ENCODE assay signal across 14 mouse cellular contexts in the genomic region with DNA sequence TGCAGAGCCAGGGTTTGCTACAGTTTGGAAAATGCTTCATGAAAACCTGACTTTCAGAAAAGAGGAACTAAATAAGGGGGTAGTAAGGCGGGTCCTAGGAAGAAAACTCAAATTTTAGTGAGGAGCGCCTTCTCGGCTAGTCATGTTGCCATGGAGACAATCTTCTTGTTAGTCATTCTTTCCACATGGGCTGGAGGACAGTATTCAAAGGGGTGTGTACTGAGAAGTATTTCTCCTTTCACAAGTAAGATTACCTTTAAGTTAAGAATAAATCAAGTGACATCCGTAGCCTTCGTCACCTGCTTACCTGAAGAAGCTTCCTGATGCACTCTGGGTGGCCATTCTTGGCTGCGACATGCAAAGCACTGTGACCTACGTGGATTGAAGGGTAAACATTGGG. TPM values are rescaled to one million over a fixed set of nuclear protein-coding genes. Genes with fewer than 3 reads are reported as not detected.
DNase-seq lines count a peak whose midpoint lies in the region; ATAC-seq lines count a peak whose summit lies in the region.
"Had no signal": no experiment of that assay in that cellular context is flagged by ENCODE, and none has a peak within 500 bp of the region (broad histone marks: within the 10 kb centered on the region; RNA-seq: fewer than 3 reads in every experiment).

No protein-coding gene starts in this region.

- DNase-seq in B cell, adult 2 months = peak; percentile 5 to 7
- DNase-seq in c-Kit-positive CD71-negative TER-119-negative erythroid progenitor cells, embryonic 14.5 days (ENCODE audit: low read depth) = peak; percentile 54
- DNase-seq in right cerebral cortex, postnatal 36 days (ENCODE audit: low spot score in 2 of 2) = no peak
- no peak for DNase-seq in gastrocnemius, postnatal 36 days
- DNase-seq in liver = no peak
- DNase-seq: cerebellum, adult 2 months had no signal

- H3K4me2 ChIP-seq in heart, embryonic 13.5 days = peak overlapping the region; percentile 24
- H3K4me2 ChIP-seq in heart, embryonic 11.5 days = no peak overlapping the region
- H3K4me2 ChIP-seq: neural tube, embryonic 12.5 days had no signal

- H3K36me3 ChIP-seq in heart, embryonic 13.5 days = peaks cover 7% of the 10 kb centered on the region
- H3K36me3 ChIP-seq in heart, embryonic 11.5 days (ENCODE audit: control insufficient read depth, insufficient read depth, low read length) = no peaks in the 10 kb centered on the region

- no peak for ATAC-seq in heart, embryonic 13.5 days (ENCODE audit: extremely low read depth, insufficient number of reproducible peaks, low FRiP score, low TSS enrichment)
- ATAC-seq in heart, embryonic 11.5 days (replicated peaks; ENCODE audit: insufficient number of reproducible peaks, low FRiP score, low TSS enrichment) = no peak
- peak; percentile 65 for ATAC-seq in inflammation-experienced regulatory T-cells, adult 6 months

- intact Hi-C loops in gastrocnemius, postnatal 36 days (cut with DNase I) = no loop called here

- H3K9ac ChIP-seq in heart, embryonic 13.5 days = no peak overlapping the region
- H3K9ac ChIP-seq in heart, embryonic 11.5 days (ENCODE audit: low read depth, low read length) = no peak overlapping the region
- H3K9ac ChIP-seq: liver, embryonic 14.5 days; neural tube, embryonic 12.5 days had no signal

- 58% methylated on average over 7 of the region's 7 CpGs for WGBS in heart, embryonic 13.5 days
- WGBS in heart, embryonic 11.5 days (ENCODE audit: insufficient replicate concordance) = 65% methylated on average over 7 of the region's 7 CpGs

- H3K4me3 ChIP-seq in heart, embryonic 13.5 days = no peak overlapping the region
- no peak overlapping the region for H3K4me3 ChIP-seq in heart, embryonic 11.5 days (ENCODE audit: low read depth, low read length)
- H3K4me3 ChIP-seq: neural tube, embryonic 12.5 days had no signal

- no peaks in the 10 kb centered on the region for H3K27me3 ChIP-seq in heart, embryonic 13.5 days (replicated peaks)
- no peaks in the 10 kb centered on the region for H3K27me3 ChIP-seq in heart, embryonic 11.5 days (ENCODE audit: control insufficient read depth, insufficient read depth, low read length)
- H3K27me3 ChIP-seq: neural tube, embryonic 12.5 days had no signal

- peaks cover 24% of the 10 kb centered on the region for H3K4me1 ChIP-seq in heart, embryonic 13.5 days
- 0 out of 2 replicates have a peak, but pooled peaks cover 6% of the 10 kb centered on the region for H3K4me1 ChIP-seq in heart, embryonic 11.5 days (ENCODE audit: control insufficient read depth, insufficient read depth, low read length)

- peaks cover 8% of the 10 kb centered on the region; the same call in 1 of the 2 replicates for H3K9me3 ChIP-seq in heart, embryonic 13.5 days
- H3K9me3 ChIP-seq in heart, embryonic 11.5 days (replicated peaks; ENCODE audit: control insufficient read depth, low read length) = 0 out of 2 replicates have a peak, but pooled peaks cover 3% of the 10 kb centered on the region

- no peak overlapping the region for H3K27ac ChIP-seq in heart, embryonic 13.5 days (replicated peaks)
- H3K27ac ChIP-seq in heart, embryonic 11.5 days (ENCODE audit: low read depth, low read length) = no peak overlapping the region
- H3K27ac ChIP-seq: liver, embryonic 14.5 days; neural tube, embryonic 12.5 days had no signal

RNA-seq across cellular contexts. Expression of gene Ttc23l, which starts 40.9 kb away (rescaled TPM):
- polyA plus RNA-seq in heart, embryonic 13.5 days (2015; fragmentation: Nextera tagmentation; extraction: Ambion mirVana) = not detected in 2 replicates
- polyA plus RNA-seq in heart, embryonic 11.5 days (2014; fragmentation: Nextera tagmentation; extraction: Ambion mirVana) = not detected in 2 replicates
- not detected for polyA plus RNA-seq in inflammation-experienced regulatory T-cells, adult 6 months (2017; shearing (Covaris generic))
- not detected for total RNA-seq in gastrocnemius, postnatal 36 days (2021)
- total RNA-seq: gastrocnemius, postnatal 4 days; layer of hippocampus, adult 8-10 months had no signal
- polyA plus RNA-seq: cerebellum, adult 2 months; liver, embryonic 14.5 days; neural tube, embryonic 12.5 days; spleen, adult 2 months had no signal

Comparison
In these comparisons a context has a peak if more than half of its experiments do, and no peak if none do; other contexts are left out.
1. DNase-seq: peak in B cell, adult 2 months (2 of 2) and c-Kit-positive CD71-negative TER-119-negative erythroid progenitor cells, embryonic 14.5 days (single experiment); none in right cerebral cortex, postnatal 36 days (0 of 2), gastrocnemius, postnatal 36 days (0 of 2) and liver (single experiment).